Mouse (Mus musculus): ENCODE results near the gene Scube1.

Gene Scube1

DNA sequence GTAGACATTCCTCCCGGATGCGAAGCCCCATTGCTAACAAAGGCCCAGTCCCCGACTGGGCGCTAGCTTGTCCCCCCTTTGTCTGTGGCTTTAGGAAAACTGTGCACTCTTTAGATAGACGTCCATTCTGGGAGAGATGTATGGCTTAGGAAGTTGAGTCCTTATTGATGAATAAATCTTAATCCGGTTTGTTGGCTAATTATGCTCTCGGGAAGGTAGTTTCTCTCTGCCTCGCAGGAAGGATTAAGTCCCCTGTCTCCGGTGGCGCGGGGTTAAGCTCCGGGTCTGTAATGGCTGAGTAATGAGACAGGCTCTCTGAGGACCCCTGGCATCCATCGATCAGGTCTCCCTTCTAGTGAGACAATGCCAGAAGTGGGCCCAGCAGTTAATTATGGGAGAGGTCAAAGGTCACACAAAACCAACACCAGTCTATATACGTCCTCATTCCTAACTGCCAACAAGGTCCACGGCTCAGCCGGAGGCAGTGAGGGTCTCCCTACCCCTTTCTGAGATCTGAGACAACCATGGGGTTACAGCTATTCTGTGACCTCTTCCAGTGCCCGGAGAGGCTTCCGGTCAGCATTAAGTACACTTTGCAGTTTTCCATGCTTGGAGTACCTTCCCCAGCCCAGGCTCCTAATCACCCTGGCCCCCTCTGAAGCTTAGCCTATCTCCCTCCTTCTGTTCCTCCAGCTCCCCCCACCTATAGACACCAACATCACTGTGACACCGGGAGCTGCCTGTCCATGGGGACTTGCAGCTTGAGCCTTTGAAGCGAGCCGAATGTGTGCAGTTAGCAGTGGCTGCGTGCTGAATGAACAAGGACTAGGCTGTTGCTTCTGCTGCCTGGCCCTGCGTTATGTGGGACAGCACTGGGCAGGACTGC, 14.7 kb downstream of the Scube1 start:
- no peak for DNase-seq

DNA sequence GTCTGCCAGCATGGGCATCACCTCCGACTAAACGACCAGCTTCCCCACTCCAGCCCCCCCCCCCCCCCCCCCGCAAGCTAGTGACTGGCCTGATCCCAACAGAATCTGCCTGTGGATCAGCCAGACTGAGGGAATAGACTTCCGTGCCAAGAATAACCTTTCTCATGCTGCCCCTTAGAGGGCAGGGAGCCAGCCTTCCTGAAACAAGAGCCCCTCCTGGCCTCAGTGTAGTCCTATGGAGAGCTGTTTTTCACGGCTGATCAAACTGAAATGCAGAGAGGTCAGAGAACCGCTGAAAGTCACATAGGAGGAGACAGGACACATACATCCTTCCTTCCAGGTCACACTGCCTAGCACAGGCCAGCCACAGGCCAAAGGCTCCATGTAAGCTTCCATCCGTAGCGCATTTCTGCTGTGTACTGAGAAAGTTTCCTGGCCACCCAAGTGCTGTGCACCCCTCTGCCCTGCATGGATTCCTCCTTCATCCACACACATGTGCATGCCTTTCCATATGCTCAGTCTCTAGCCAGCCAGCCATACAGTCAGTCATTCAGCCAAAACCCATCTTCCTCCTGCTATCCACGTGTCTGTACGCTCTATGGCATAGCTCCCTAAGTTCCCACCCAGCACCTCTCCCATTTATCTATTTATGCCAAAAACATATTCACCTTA, 18.2 kb downstream of the Scube1 start:
- DNase-seq = no peak

DNA sequence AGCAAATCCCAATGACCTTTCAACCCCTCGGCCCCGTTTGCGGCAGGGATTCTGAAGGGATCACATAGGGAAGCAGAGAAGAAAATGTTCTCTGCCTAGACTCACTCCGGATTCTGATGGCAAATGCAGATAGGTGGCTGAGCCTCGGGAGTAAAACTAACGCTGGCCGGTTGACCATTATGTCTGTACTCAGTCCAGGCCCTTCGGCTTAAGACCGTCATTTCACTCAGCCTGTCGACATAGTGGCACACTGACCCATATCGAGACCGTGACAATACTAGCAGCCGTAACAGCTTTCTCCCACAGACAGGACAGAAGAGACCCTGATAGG, 24.3 kb downstream of the Scube1 start:
- no peak for DNase-seq

DNA sequence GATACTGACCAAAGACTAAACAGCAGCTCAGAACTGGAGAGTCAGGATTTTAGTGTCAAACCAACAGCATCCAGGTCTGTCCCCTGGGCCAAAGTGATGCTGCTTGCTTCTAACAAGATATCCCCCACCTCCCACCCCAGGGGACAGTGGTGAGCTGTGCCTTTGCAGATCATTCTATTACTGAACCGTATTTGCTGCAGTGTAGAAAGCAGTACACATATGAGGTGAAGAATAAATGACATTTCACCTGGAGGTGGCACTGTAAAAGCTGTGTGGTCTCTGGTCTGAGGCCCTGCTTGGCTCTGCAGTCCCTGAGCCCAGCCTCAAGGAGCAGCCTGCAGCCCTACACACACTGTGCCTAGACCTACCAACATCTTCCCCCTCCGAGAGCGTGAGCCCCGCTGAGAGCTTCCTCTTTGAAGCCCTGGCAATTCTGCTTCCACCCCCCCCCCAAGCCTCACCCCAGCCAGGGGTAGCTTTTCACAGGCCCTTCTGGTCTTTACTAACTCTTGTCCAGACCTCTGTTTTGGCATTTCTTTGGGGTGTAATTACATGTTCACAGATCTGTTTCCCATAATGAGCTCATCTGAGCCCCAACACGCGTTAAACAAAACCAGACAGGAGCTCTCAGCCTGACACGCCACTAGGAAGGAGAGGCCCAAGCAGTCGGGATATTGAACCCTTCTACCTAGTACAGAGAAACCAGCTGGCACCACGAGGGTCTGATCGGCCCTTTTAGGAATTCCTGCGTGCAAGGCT, 24.8 kb downstream of the Scube1 start:
- no peak for DNase-seq

DNA sequence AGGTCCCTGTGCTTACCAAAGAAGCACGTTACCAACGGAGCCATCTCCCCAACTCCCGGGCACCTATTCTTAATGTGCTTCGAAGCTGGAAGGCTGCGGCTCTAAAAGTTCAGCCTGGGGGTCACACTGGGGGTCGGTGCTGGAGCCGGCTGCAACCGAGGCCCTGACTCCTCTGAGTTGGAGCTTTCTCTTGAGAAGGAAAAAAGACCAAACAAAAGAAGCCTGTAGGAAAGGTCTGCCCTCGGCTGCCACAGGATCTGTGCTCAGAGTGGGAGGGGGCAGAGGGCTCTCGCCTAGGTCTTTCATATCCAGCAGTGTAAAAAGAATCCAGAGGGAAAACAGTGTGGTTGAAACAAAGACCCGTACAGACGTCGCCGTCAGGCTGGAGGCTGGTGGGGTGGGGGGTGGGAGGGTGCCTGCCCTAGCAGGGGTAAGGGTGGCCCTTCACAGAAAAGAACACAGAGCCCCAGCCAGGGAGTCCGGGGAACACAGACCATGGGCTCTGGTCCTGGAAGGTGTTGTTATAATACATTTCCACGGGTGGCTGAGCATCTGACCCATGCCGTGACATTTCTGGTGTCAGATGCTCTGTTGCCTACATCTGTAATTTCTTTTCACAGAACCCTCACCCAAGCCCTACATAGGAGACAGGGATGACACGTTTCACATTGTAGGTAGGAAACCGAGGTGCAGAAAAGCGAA, 25.5 kb downstream of the Scube1 start:
- DNase-seq = no peak

DNA sequence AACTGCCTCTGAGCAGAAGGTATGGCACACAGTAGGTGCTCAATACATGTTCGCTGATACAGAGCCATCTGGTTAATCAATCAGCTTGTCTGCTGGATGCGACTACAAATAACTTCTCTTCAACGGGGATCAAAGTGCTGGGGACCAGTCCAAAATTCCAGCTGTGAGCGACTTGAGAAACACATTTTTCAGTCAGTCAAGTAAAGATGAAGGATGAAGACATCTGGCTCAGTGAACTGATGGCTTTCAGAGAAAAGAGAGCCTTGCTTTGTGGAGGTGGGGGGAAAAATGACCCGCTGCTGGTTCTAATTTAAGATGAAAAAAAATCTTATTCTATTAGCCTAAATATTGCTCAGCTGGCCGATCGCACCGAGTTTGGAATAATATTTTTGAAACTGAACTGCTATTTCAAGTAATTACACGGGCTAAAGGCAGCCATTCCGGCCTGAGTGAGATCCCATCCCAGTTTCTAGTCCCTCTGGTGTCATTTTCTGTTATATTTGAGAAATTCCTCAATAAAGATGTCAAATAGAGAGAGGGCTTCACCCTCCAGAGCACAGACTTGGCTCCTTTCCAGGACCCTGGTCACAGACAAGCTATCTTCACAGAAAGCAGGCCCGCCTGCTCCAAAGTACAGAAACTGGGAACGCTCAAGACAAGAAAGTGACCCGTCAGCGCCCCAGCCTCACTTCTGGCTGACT, 28.0 kb downstream of the Scube1 start:
- peak in 1 of 2 experiments; percentile 23 for DNase-seq

DNA sequence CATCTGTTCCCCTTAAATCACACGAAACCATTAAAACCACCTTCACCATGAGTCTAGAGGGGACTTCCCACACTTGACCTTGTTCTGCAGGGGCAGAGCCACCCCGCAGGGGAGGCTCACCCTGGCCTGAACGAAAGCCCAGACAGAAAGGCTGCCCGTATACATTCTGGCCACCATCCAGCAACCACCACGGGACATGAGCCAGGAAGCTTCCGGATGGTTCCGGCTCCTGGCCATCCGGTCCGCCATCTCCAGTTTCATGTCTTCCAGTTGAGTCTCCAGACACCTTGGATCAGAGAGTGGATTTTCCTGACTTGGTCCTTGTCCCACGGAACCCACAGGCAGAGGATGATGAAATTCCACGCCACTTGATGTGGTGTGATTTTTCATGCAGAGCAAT, 29.7 kb downstream of the Scube1 start:
- no peak for DNase-seq

DNA sequence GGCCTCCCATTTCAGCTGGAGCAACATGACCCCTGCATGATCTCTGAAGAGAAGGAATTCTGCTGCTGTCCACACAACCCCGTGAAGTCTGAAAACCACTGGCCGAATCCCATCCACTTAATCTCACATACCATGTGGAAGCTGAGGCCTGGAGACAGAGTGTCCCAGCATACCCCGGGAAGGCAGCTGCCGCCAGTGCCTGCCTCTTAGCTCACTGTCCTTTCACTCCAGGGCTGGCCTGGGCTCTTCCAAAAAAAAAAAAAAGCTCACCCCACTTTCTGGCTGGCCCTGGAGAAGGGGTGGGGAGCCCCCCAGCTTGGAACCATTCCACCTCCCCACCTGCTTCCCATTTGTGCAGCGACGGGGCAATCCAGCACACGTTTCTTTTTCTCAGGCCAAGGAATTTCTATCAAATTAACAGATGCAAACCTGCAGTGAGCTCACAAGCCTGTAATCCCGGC, 32.9 kb downstream of the Scube1 start:
- no peak for DNase-seq

DNA sequence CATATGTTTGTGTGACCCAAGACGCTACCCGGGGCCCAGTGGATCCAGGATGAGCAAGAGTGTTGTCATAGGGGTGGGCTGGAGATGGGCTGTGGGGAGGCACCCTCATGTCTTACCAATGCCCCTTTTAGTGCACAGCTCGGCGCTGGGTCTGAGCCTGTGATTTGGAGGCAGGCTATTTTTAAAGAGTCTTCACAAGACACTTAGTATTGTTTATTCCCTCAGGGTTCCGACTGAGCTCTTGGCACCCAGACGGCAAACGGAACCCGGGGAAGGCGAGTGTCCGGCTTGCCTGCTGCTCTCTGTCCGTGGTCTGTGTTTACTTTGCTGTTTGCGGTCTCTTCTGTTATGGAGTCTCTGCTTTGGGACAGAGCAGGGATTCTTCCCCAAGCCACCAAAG, 34.9 kb downstream of the Scube1 start:
- no peak for DNase-seq

DNA sequence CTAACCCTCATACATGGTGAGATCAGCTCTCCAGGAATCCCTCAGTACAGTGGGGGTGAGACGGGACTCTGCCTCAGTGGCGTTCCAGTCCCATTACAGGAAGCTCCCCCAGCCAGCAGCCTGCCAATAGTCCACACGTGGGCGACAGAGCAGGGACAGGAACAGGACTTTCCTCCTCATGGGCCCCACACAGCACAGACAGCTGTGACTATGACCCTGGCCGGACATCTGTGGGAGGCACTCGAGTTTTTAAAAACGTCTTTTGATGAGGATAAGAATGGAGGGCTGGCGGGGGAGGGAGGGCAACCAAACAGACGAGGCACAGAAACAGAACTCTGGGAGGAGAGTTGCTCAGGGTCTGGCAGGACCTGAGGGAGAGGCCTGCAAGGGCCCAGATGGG, 38.2 kb downstream of the Scube1 start:
- DNase-seq = no peak

DNA sequence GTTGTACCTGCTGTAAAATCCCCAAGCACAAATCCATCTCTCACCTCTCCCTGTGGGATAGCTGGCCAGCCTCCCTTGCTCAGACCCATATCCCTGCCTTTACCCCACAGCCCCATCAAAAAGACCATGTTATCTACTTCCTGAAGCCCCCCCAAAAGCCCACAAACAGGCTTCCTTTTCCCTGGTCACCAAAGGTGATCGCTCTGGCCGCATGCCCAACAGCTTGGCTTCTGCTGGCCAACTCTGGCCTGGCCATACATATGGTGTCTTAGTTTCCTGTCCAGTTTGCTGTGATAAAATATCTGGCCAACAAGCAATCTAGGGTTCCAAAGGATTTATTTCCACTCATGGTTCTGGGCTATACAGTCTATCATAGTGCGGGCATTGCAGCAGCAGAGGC, 38.9 kb downstream of the Scube1 start:
- DNase-seq = no peak

DNA sequence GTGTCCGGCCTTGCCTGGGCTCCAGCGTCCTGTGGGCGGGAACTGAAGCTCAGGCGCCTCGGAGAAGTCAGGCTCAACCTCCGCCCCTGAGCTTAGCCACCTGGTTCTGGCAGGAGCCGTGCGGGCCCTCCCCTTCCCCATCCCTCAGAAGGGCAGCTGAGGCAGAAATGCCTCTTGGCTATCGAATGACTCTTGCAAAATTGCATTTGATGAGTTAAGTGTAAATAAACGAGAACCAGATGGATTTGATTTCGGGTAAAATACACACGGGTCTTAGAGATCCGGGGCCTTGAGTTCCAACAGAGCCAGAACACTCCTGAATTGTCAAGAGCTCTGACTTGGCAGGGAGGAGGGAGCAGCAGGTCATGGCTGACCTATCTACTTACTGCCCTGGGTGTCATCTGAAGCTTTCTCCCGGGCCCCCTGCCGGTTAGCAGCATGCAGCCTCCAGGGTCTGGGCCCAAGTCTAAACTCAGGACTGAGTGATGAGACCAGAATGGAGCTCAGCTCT, 41.7 kb downstream of the Scube1 start:
- DNase-seq = no peak

DNA sequence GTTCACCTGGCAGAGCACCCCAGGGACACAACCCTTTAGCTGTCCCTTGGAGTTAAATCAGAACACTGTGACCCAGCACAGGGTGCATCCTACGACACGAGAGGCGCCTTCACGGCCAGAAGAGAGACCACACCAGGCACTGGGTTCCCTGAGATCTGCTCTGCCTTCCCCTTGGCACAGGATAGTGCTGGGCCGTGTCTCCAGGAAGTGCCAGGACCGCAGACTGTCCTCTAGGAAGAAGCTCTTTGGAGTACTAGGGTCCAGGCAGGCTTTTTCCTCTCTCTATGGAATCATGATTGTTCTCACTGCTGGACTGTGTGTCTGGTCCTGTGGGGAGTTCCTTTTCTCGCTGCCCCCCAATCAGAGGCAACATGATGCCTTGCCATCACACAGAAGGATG, 44.5 kb downstream of the Scube1 start:
- no peak for DNase-seq

DNA sequence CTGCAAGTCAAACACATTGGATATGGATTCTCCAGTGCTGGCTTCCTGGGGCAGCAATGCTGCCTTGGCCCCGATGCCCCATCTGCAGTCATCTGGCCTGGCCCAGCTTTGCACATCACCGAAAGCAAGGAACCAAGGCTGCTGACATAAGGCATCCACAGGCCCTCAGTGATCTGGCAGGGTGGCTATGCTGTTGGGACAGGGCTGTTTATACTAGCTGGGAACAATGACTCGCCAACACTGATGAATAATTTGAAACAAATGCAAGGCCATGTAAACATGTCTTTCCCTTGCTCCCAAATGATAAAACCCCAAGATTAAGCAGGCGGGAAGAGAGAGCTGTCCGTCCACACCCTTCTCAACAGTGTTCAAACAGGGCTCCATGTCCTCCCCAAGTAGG, 45.1 kb downstream of the Scube1 start:
- no peak for DNase-seq

DNA sequence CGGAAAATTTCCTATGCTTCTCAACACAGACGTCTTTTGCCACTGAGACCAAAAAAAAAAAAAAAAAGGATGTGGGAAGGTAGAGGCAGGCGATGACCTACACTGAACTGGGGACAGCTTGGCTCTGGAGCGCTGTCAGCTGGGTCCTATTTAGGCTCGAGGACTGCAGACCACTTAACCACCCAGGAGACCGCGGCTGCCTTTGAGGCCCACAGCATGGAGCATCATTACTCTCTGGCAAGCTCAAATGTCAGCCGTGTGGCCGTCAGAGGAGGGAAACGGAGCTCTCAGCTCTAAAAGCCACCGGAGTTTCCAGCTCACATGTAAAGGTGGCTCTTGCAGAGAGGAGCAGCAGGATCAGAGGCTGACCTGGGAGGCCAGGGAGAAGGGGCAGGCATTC, 46.2 kb downstream of the Scube1 start:
- no peak for DNase-seq

DNA sequence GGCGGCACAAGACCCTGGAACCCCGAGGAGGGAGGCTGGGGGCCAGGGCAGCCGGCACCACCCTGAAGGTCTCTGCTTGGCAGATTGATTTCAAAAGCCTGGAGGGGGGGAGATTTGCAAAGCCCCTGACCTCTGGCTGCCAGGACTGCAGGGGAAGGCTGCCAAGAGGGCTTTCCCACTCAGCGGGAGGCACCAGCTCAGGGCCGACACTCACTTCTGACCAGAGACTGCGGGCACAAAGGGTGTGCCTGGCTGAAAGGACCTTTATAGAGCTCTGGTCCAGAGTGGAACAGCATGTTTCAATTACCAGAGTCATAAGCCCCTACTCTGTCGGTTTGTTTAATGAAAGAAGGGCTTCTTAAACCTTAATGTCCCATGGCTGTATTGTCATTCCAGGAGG, 46.7 kb downstream of the Scube1 start:
- no peak for DNase-seq

DNA sequence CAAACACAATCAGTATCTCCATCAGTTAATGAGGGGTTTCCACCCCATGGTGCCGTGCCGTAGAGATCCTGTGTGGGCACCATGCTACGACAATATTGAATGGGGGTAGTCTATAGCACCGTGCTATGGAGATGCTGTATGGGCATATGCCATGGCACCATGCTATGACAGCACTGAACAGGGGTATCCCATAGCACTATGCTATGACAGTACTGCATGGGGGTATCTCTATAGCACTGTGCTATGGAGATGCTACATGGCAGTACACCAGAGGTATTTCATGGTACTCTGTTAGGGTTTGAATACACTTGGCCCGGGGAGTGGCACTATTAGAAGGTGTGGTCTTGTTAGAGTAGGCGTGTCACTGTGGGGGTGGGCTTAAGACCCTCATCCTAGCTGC, 47.7 kb downstream of the Scube1 start:
- DNase-seq = no peak

DNA sequence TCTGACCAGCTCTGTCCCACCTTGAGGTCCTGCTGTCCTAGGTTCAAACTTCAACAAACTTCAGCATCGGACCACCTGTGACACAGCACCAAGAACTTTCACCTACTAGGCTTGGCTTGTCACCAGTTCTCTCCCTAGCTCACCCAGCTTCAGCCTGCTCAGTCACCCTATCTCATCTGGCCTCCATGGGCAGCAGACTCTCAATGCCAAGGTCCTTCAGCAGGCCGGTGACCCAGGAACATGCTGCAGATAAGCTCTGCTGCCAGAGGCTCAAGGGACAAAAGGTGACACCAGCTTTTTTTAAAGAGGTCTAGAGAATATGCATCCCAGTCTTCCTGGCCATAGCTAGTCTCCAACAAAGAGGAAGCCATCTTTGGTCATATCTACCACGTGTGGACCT, 48.5 kb downstream of the Scube1 start:
- DNase-seq = no peak

DNA sequence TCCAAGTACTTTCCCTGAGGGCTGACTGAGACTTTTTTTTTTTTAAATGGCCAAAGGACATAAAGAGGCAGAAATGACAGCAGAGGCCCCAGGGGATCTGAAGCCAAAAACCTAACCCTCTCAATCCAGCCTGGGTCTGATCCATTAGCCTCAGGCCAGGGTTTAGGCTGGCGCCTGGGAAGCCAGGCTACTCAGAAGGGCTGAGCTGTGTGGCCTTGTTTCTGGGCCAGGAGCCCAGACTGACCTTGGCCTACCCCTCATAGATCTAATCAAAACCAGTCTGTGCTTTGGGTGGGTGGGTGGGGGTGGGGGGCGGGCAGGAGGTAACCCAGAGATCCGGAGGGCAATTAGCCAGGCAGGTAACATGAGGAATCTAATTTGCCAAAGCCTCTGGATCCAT, 51.2 kb downstream of the Scube1 start:
- DNase-seq = no peak

DNA sequence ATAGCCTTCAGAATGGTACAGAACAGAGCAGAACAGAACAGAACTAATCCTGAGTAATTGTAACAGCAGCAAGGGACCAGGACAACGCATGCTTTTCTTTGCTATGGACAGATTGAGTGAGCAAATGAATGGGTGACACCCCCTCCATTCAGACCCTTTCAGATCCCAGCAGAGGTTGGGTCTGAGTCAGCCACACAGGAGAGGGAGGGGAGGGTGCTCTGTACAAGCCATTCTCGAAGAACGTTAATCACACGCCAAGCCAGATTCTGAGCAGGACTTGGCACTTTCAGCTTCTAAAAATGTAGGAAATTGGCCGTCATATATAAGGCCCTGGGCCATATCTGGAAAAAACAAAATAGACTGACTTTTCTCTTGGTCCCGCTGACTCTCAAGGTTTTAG, 57.3 kb downstream of the Scube1 start:
- no peak for DNase-seq

DNA sequence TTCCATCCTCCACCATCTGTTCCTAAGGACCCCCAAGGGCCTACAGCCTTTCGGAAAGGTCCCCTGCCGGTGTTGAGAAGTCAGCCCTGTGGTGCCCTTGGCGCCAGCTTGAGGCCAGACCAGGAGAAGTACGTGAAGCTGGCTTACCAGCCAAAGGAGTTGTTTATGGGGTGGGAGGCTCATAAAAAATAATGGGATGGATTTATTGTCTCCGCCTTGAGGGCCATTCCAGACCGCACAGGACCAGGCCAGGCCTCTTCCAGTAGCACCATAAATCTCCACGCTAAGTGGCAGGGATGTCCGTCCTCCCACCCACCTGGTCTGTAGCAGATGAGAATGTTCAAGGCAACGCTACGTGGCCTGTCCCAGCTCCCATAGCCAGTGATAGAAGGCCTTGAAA, 58.4 kb downstream of the Scube1 start:
- no peak for DNase-seq

DNA sequence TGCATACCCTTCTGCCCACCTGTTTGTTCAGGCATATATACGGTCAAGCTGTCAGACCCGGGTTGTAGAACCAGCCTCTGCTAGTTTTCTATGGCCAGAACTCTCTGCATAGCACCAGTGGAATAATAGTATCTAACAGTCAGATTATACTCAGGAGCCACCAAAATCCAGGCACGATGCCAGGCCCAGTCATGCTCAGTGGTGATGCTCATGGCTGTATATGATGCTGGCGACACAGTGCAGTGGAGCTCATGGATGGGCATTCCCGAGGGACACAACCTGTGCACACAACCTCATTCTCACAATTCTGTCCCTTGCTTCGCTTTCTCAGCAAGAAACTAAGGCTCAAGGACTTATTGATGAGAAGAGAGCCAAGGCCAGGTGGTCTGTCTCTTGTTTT, 58.8 kb downstream of the Scube1 start:
- no peak for DNase-seq

Measured in kidney, adult 8-10 months (tissue).